Mouse (Mus musculus): Measurements from ENCODE around the gene Pglyrp3.
"Not testable (repeated sequence)": the region's sequence is repeated elsewhere in the genome, so short reads cannot be mapped to it uniquely, and the experiment has no call there.

Pglyrp3 gene

GRCm38 (mm10) chr3:92014283-92014682, at the start of gene Pglyrp3:
Gene Pglyrp3, plus strand, starts transcription at chr3:92014583.
- in situ Hi-C loops (cut with MboI; ENCODE audit: unreplicated experiment in 2 of 2), result no loop called here

- in situ Hi-C loops (cut with MboI; ENCODE audit: unreplicated experiment in 2 of 2), result no loop called here
Observed at GRCm38 (mm10) chr3:92011001-92011400, 3.4 kb upstream of the Pglyrp3 start.

- in situ Hi-C loops (cut with MboI; ENCODE audit: unreplicated experiment in 2 of 2), result not testable (repeated sequence)
Observed at GRCm38 (mm10) chr3:92024541-92024940, 10.2 kb downstream of the Pglyrp3 start.

GRCm38 (mm10) chr3:92033203-92033602, 18.8 kb downstream of the Pglyrp3 start:
- in situ Hi-C loops (cut with MboI; ENCODE audit: unreplicated experiment in 2 of 2), result no loop called here

- in situ Hi-C loops (cut with MboI; ENCODE audit: unreplicated experiment in 2 of 2), result no loop called here
Observed at GRCm38 (mm10) chr3:92033892-92034291, 19.5 kb downstream of the Pglyrp3 start.

GRCm38 (mm10) chr3:92050382-92051054, 36.1 kb downstream of the Pglyrp3 start:
- in situ Hi-C loops (cut with MboI; ENCODE audit: unreplicated experiment in 2 of 2), result no loop called here

GRCm38 (mm10) chr3:92080462-92081284, 66.3 kb downstream of the Pglyrp3 start:
- in situ Hi-C loops (cut with MboI; ENCODE audit: unreplicated experiment in 2 of 2), result no loop called here
